Mouse (Mus musculus) heart, postnatal 36 days (tissue): Measurements from ENCODE around the gene Btg3. TPM values are rescaled to one million over a fixed set of nuclear protein-coding genes. Genes with fewer than 3 reads are reported as not detected.

Experiments used
- DNase-seq, 2 experiments: peaks; one replicate each; pipeline ENCODE4 v3.0.0; 2021 to 2022
- intact Hi-C: fragments of 180-260 bp; cut with DNase I; formaldehyde crosslinking; loops from one replicate; pipeline ENCODE4 v1.15.1; 2025
- total RNA-seq, 2 experiments: library from RNA; stranded (reverse); gene quantifications; 2 replicates each; pipeline ENCODE4 v1.2.3; 2021

Gene Btg3
- total RNA-seq, 2 experiments from 2014 or later, result 7.7 to 9.8 TPM

DNA sequence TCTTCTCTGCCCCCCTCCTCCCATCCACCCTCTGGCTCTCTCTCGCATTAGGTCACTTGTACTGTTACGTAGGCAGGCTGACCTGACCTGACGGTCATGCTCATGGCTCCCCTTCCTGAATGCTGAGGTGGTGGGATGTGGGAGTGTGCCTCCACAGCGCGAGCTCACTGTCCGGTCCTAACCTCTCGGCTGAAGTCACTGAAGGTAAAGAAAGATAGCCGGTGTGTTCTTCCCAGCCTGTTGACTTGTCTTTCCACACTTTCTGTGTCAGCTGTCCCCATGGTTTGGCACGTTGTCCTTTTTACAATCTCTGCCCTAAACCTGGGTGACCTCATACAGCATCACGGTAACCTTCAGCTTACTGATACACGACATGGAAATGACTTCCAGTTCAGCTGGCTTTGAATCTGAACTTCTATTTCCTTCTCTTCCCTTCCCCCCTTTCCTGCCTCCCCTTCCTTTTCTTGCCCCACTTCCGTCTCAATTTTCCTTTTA lies 71.3 kb downstream of the Btg3 start:
- no peak for DNase-seq
- intact Hi-C loops, result no loop called here

DNA sequence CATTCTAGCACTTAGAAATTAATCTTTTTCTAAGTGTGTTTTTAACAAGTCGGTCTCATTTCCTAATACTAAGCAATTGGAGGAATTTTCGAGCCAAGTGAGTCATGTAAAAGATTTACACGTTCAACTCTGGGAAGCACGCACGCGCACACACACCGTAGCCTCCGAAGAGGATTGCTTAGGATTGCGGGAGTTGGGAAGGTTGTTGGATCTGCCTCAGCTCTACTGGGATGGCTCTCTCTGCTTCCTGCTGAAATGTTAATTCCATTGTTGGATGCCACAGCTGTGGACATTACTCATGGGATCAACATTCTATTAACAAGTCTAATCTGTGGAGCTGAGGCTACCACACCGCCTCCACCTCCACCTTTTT lies 74.3 kb downstream of the Btg3 start:
- DNase-seq, result no peak
- intact Hi-C loops, result loop anchor here (5.0 kb wide), 1 partner anchor 35 kb away; no protein-coding TSS in a partner anchor

DNA sequence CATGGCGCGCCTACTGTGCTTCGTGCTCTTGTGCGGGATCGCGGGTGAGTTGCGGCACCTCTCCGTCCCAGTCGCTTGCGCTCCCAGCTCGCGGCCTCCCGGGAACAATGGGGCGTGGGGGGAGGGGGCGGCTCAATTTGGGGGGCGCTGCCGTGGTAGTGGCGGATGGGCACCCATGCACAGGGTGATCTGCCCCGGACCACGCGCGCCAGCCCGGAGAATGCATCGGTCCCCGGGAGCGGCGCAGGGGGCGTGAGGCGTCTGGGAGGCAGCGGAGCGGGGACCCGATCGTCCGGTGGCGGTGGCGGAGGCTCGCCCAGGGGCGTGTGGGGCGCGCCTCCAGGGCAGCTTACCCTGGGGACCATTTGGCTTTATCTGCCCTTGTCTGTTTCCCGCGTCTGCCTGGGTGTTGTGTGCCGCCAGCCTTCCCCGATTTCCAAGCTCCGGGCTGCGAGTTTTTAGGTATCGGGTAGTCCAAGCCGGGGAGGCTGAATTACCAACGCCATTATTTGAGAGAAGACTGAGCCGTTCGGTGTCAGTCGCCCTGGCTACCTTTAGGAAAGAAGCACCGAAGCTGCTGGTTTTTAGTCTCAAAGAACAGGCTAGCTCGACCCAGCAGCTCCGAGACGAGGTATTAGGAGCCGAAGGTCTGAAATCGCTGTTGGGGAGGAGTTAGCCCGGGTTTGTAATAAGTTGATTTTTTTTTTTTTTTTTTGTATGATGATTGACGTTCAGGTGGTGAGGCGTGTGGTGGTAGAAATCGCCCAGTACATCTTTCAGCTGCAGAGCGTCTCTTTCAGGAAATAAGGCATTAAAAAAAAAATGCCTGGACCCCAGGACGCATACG lies 74.9 kb downstream of the Btg3 start:
- intact Hi-C loops, result loop anchor here (5.0 kb wide), 1 partner anchor 35 kb away; no protein-coding TSS in a partner anchor
- peak in 1 of 2 experiments; percentile 53 for DNase-seq

DNA sequence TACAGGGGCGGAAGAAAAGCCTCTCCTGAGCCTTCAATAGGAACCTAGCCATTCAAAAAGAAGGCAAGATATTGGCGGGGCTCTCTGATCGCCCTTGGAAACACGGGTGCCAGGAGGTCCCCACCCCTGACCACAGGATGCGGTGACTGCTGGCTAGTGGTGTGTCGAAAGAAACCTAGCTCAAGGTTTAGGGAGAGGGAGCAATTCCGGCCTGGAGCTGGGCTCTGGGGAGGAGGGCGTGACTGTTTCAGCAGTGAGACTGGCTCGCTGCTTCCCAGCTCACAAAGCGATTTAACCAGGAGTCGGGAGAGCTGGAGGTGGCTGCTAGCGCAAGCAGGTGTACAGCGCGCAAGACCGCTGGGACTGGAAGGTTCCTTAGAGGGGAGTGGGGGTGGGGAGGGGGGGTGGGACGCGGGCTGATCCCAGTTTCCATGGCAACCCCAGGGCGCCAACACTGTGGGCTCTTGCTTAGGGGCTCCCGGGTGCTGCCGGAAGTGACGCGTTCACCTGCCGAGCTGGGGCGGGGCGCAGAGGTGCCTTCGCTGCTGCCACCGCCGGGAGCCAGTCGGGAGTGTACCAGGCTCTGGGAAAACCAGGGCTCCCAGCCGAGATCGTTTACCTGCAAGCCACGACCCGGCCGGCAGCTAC lies 75.7 kb downstream of the Btg3 start, which contains the start of gene Cxadr:
Cxadr (plus strand) TSS at position 307 of the 648 bp plus-strand sequence.
- peak; percentile 31 to 45 for DNase-seq
- intact Hi-C loops, result loop anchor here (5.0 kb wide), 1 partner anchor 34 kb away; no protein-coding TSS in a partner anchor

DNA sequence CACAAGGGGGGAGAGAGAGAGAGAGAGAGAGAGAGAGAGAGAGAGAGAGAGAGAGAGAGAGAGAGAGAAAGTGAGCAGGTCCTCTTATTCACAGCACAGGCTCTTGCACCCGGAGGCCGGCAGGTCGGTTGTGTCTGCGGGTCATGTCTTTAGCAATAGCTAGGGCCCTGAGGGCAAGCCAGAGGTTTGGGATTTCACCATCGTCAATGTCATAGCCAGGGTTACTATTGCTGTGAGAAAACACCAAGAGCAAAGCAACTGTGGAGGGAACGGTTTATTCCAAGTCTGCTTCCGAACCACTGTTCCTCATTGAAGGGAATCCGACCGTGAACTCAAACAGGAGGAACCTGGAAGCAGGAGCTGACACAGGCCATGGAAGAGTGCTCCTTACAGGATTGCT lies 80.9 kb downstream of the Btg3 start:
- no peak for DNase-seq
- intact Hi-C loops, result no loop called here

DNA sequence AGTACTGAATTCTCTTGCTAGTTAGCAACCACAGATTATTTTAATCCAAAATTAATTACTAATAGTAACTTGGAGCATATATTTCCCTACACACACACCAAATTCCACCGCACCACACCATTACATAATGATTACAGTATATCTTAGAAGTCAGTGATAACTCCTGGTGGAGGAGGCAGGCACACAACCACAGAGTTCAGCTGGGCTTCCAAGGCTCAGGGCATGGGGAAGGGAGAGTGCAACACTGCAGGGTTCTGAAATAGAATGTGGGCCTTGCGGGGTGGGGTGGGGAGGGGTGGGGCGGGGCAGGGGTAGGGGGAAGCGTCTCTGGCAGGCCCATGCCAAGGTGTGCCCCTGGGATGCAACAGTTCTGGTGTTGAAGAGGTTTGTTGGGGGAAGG lies 81.4 kb downstream of the Btg3 start:
- intact Hi-C loops, result no loop called here
- DNase-seq, result no peak

DNA sequence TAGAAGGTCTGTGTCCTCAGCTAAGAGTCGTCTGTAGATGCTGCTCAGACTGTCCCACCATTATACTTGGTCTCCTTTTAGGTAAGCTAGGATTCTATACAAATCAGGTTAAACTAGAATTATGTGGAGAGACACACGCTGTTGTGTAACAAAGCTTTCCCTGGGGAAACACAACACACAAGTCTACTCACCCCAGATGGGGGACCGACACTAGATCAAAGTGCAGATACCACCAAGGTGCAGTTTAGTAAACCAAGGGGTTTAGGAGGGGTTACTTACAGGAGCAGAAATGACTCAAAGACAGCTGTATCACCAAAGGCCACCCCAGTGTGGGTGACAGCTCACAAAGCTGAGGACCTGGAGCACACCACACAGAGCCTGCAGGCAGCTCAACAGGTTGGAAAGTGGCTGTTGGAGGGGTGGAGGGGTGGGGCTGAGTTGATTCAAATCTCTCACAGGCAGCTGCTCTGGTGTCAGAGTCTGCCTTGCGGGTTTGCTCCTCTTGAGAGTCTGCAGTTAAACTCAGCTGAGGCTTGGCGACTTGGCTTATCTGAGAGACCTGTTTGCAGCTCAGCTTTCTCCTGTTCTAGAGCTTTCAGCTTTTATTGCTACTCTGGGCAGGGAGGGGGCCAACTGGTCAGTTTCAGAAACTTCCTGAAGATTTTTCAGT lies 82.3 kb downstream of the Btg3 start:
- no peak for DNase-seq
- intact Hi-C loops, result no loop called here

DNA sequence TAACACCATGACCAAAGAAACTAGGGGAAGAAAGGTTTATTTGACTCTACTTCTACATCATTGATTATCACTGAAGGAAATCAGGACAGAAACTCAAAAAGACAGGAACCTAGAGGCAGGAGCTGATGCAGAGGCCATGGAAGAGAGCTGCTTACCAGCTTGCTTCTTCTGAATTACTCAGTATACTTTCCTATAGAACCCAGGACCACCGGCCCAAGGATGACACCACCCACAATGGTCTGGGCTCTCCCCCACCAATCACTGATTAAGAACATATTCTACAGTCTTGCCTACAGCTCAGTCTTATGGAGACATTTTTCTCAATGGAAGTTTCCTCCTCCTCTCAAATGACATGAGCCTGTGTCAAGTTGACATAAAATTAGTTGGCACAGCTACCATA lies 82.9 kb downstream of the Btg3 start:
- DNase-seq, result no peak
- intact Hi-C loops, result no loop called here

DNA sequence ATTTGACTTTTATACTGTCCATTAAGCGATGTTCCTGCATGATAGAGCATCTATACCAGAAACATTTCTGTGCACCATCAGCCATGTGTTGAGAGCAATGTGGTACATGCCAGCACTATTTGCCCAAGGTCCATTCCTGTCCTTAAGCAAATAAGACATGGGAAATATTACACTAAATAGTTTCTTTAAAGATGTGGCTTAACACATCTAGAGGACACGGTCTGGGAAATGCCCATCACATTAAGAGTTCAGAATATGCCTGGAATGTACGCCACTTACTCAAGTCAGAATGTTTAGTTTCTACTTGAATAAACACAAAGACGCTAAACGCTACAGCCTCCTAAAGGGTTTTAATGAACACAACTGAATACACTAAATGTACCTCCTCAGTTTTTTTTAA lies 93.8 kb downstream of the Btg3 start:
- no peak for DNase-seq
- intact Hi-C loops, result no loop called here

Other genes with a start within 250 kb of the Btg3 start
- 10 to 100 TPM; 50.3 to 50.7 TPM for gene Cxadr, start 75.7 kb downstream of the Btg3 start, total RNA-seq
- 1 to 10 TPM; 4.9 to 5.5 TPM for gene D16Ertd472e, start 199.5 kb upstream of the Btg3 start, total RNA-seq